Mouse (Mus musculus): ENCODE measurements around the gene Igsf23. TPM values are rescaled to one million over a fixed set of nuclear protein-coding genes. Genes with fewer than 3 reads are reported as not detected.
"Not testable (repeated sequence)": the region's sequence is repeated elsewhere in the genome, so short reads cannot be mapped to it uniquely, and the experiment has no call there.

Igsf23 gene
- polyA plus RNA-seq, 1 experiment = not detected

- H3K27ac ChIP-seq (ENCODE audit: insufficient read depth, low read length) = peak overlapping the region; percentile 19; the same call in 1 of the 2 replicates
- TF ChIP-seq POLR2A (IDR thresholded peaks at IDR 0.05; ENCODE audit: low read depth, low read length) = no peak; the same call in 1 of the 2 replicates
- TF ChIP-seq CTCF (IDR thresholded peaks at IDR 0.05; ENCODE audit: borderline replicate concordance, insufficient read depth, low read length) = no peak
- H3K4me3 ChIP-seq (ENCODE audit: insufficient read depth, low read length) = no peak overlapping the region
- no peaks in the 10 kb centered on the region; the same call in 1 of the 2 replicates for H3K4me1 ChIP-seq (ENCODE audit: control insufficient read depth, insufficient read depth, low read length)
These were observed 10.9 kb downstream of the Igsf23 start for GRCm38 (mm10) chr7:19939555-19940235.

DNA sequence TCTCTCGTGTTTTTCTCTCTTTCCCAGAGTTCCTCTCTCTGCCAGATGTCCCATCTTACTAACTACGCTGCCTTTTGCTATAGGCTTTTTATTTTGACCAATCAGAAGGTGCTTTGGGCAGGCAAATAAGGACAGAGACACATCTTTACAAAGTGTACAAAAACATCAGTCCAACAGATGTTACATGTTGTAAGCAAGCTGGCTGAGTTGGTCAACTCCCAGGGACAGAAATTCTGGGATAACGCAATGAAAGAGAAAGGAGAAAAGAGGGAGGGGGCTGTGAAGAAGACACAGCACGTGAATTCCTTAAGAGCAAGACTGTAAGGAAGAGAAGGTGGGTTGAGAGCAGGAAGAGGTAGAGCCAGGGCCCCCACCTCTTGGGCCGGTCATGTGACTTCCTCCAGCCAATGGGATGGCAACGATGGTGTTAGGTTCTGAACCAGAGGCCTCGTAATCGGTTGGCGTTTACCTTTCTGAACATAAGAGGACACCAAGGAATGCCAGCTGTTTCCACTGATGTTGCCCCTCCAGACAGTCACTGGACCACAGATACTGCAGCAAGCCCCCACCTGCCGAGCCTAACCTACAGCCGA lies 13.2 kb downstream of the Igsf23 start:
- H3K4me3 ChIP-seq (ENCODE audit: insufficient read depth, low read length) = no peak overlapping the region
- peaks cover 6% of the 10 kb centered on the region; the same call in 1 of the 2 replicates for H3K4me1 ChIP-seq (ENCODE audit: control insufficient read depth, insufficient read depth, low read length)
- TF ChIP-seq POLR2A (IDR thresholded peaks at IDR 0.05; ENCODE audit: low read depth, low read length) = no peak
- no peak for TF ChIP-seq CTCF (IDR thresholded peaks at IDR 0.05; ENCODE audit: borderline replicate concordance, insufficient read depth, low read length)

DNA sequence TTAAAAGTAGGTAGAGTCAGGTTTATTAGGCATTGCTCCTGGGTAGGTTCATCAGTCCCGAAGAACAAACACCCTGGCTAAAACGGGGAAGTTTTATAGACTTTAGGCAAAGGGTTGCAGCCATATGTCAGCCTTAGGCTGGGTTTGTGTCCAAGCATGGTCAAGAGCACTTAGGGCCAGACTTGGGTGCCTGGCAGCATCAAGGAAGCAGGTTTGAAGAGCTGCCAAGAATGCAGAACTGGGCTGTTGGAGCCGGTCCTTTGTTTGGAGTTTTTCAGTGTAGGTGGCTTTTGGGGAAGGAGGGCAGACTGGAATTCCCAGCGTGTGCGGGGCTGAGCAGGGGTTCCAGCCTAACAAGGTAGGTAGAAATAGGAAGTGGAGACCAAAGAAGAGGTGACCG lies 14.6 kb downstream of the Igsf23 start:
- Histone ChIP-seq H3K4me1 (ENCODE audit: control insufficient read depth, insufficient read depth, low read length) (peaks cover 9% of the 10 kb centered on the region; the same call in 1 of the 2 replicates), H3K27ac (ENCODE audit: insufficient read depth, low read length) (no peak overlapping the region), H3K4me3 (ENCODE audit: insufficient read depth, low read length) (no peak overlapping the region)
- TF ChIP-seq CTCF (IDR thresholded peaks at IDR 0.05; ENCODE audit: borderline replicate concordance, insufficient read depth, low read length) (no peak), POLR2A (IDR thresholded peaks at IDR 0.05; ENCODE audit: low read depth, low read length) (no peak)

More for the DNA sequence above, 13.2 kb downstream of the Igsf23 start:
- no peak overlapping the region for H3K27ac ChIP-seq (ENCODE audit: insufficient read depth, low read length)

DNA sequence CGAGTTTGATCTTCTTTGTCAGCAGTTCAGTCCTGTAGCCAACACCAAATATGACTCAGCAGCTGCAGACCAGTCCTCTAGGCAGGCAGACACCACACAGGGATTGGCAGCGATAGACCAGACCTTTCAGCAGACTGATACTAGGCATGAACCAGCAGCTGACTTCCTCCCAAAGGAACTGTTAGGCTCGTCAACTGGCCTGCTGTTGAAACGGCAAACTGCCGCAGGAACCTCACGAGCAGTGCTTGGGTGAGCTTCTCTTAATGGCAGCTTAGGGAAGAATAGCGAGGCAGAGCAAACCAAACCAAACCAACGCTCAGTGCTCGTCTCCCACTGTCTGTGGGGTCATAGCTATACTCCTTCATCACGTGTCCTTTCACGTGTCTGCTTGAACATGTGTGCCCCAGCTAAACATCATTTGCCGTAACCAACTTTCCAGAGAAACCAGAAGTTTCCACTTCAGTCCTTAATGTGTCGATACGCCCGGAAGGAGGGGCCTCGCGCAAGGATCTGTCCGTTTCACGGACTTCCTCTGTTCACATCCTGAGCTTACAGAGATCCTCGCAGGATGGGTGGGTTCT lies 15.3 kb downstream of the Igsf23 start:
- Histone ChIP-seq H3K4me3 (ENCODE audit: insufficient read depth, low read length) (no peak overlapping the region), H3K27ac (ENCODE audit: insufficient read depth, low read length) (peak overlapping the region; percentile 2; the same call in 1 of the 2 replicates), H3K4me1 (ENCODE audit: control insufficient read depth, insufficient read depth, low read length) (peaks cover 9% of the 10 kb centered on the region; the same call in 1 of the 2 replicates)
- TF ChIP-seq CTCF (IDR thresholded peaks at IDR 0.05; ENCODE audit: borderline replicate concordance, insufficient read depth, low read length) (no peak), POLR2A (IDR thresholded peaks at IDR 0.05; ENCODE audit: low read depth, low read length) (no peak)

GRCm38 (mm10) chr7:19932877-19933809 lies 17.4 kb downstream of the Igsf23 start:
- Histone ChIP-seq H3K4me1 (ENCODE audit: control insufficient read depth, insufficient read depth, low read length) (peaks cover 12% of the 10 kb centered on the region), H3K27ac (ENCODE audit: insufficient read depth, low read length) (peak overlapping the region; percentile 71)

DNA sequence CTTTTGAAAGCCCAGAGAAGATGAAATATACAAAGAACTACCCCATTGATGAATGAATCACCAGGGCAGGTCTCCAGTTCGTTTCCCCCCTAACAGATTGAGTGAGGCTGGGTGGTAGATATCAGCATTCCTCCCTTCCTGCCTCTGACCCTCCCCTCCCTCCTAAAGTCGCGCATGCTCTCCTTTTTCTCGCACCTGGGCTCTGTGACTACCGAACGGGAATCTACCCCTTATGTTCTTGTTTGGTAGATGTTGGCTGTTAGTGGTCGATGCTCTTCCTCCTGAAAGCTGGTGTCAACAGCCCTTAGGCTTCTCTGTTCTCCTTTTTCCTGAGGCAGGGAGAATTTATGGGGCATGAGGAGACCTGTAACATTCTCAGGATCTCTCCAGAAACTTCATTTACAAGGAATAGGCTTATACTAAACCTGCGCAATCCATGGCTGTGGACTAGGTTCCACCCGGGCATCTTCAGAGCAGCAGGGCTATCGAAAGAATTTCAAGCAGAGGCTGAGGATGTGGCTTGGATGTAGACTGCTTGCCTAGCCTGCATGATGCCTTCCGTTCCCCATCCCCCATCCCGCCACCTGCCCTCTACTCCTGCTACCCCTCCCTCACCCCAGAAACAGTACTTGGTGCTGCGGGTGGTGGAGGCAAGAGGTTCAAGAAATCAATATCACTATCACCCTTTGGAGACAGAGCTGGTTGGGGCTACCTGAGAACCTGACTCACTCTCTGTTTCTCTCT lies 18.3 kb downstream of the Igsf23 start:
- H3K4me1 ChIP-seq (ENCODE audit: control insufficient read depth, insufficient read depth, low read length) = peaks cover 12% of the 10 kb centered on the region
- H3K27ac ChIP-seq (ENCODE audit: insufficient read depth, low read length) = no peak overlapping the region
- TF ChIP-seq POLR2A (IDR thresholded peaks at IDR 0.05; ENCODE audit: low read depth, low read length) (no peak), CTCF (IDR thresholded peaks at IDR 0.05; ENCODE audit: borderline replicate concordance, insufficient read depth, low read length) (no peak)
- no peak overlapping the region for H3K4me3 ChIP-seq (ENCODE audit: insufficient read depth, low read length)

More at GRCm38 (mm10) chr7:19932877-19933809, 17.4 kb downstream of the Igsf23 start:
- no peak overlapping the region for H3K4me3 ChIP-seq (ENCODE audit: insufficient read depth, low read length)
- TF ChIP-seq CTCF (IDR thresholded peaks at IDR 0.05; ENCODE audit: borderline replicate concordance, insufficient read depth, low read length) = no peak
- no peak for TF ChIP-seq POLR2A (IDR thresholded peaks at IDR 0.05; ENCODE audit: low read depth, low read length)

- H3K4me3 ChIP-seq (ENCODE audit: insufficient read depth, low read length); H3K27ac ChIP-seq (ENCODE audit: insufficient read depth, low read length): not testable (repeated sequence)
- H3K4me1 ChIP-seq (ENCODE audit: control insufficient read depth, insufficient read depth, low read length) = peaks cover 12% of the 10 kb centered on the region
These were observed 20.1 kb downstream of the Igsf23 start for GRCm38 (mm10) chr7:19930481-19930880.

DNA sequence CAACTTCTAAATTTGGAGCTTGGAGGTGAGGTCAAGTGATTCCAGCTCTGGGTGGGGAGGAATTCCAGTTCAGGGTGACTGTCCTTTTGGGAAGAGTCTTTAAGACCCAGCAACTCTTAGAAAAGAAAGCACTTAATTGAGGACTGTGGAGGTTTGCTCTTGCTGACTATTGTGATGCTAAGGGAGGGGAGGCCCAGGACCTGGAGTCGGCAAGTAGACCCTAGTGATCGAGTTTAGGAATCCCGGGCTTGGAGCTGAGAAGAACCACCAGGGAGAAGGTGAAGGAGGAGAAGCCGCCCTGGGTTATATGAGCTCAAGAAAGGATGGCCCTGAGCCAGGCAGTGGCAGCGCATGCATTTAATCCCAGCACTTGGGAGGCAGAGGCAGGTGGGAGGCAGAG lies 22.1 kb downstream of the Igsf23 start:
- peaks cover 8% of the 10 kb centered on the region; the same call in 1 of the 2 replicates for H3K4me1 ChIP-seq (ENCODE audit: control insufficient read depth, insufficient read depth, low read length)
- no peak overlapping the region; the same call in 1 of the 2 replicates for H3K27ac ChIP-seq (ENCODE audit: insufficient read depth, low read length)
- no peak overlapping the region for H3K4me3 ChIP-seq (ENCODE audit: insufficient read depth, low read length)
- TF ChIP-seq POLR2A (IDR thresholded peaks at IDR 0.05; ENCODE audit: low read depth, low read length) (no peak), CTCF (IDR thresholded peaks at IDR 0.05; ENCODE audit: borderline replicate concordance, insufficient read depth, low read length) (no peak)
